Mouse (Mus musculus) neural tube, embryonic 10.5 days (tissue): ENCODE measurements around the gene Rpsa.
"Not testable (repeated sequence)": the region's sequence is repeated elsewhere in the genome, so short reads cannot be mapped to it uniquely, and the experiment has no call there.

ENCODE experiments used
- DNase-seq: peaks from one replicate; pipeline ENCODE4 v3.0.0-alpha.2; 2017; ENCODE audit warnings: low spot score; ENCODE audit errors: extremely low spot score

Rpsa gene

DNA sequence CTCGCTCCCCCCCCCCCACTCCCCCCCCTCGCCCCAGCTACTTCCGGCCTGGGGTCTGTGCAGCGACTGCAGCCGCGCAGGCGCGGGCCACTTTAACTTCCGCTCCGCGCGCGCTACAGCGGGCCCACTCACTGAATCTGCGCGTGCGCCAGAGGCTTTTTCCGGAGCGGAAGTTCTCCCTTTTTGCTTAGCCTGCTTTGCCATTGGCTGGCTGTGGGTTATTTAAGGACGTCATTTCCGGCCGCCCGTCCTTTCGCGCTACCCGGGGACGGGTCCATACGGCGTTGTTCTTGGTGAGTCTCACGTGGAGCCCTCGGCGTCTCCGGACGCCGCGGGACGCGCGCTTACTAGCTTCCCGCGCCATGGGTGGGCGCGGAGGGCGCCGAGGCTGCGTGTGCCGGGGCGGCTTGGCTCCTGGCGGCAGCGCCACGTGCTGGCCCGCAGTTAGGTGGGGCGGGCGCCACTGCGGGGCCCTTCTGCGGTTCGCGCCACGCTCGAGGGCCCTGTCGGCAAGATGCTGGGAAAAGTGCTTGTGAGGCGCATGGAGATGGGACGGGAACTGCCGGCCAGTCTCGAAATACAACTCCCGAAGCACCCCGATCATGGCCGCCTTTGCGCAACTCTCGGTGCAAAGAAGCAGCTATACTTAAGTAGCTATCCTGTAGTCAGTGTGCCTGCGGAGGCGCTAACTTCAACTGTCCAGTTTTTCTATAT lies at the start of gene Rpsa:
Gene Rpsa, plus strand, starts transcription at position 152 of the 714 bp plus-strand sequence.
- peak; percentile 97 for DNase-seq

- DNase-seq = no peak
Observed at GRCm38 (mm10) chr9:120078241-120078640, 49.2 kb upstream of the Rpsa start.

DNA sequence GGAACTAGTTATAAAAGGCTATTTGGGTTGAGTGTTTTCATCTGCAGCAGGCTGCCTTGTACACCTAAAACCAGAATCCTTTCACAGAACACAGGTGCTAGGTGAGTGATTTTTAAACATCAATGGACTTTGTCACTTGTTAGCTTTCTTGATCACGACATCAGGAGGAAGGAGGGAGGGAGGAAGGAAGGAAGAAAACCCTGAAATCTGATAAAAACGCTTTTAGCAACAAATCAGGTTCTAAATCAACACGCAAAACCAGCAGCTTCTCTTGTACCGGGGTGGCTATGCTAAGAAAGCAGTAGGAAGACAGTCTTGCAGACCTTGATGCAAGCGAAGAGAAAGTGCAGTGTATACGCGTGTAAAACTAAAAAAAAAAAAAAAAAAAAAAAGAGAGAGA lies 47.6 kb upstream of the Rpsa start:
- no peak for DNase-seq

DNA sequence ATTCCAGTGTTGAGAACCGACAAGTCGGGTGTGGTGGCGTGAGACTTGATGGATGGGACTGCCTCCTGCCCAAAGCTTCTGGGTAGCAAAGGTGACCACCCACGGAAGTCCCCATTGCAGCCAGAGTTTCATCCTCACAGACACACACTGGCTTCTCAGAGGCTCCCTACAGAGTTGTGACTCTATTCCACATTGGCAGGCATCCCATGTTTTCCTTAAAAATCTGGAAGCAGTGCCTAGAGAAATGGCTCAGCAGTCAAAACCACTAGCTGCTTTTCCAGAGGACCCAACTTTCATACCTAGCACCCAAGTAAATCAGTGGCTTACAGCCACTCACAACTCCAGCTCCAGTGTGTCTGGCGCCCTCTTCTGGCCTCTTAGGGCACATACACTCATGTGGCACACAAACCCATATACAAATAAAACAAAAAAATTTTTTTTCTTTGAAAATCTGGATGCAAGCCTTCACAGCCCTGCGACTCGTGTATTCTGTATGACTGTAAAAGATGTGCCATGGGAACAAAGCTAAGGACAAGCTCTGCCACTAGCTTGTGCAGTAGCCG lies 46.9 kb upstream of the Rpsa start:
- no peak for DNase-seq

- no peak for DNase-seq
Observed at GRCm38 (mm10) chr9:120081247-120081646, 46.2 kb upstream of the Rpsa start.

DNA sequence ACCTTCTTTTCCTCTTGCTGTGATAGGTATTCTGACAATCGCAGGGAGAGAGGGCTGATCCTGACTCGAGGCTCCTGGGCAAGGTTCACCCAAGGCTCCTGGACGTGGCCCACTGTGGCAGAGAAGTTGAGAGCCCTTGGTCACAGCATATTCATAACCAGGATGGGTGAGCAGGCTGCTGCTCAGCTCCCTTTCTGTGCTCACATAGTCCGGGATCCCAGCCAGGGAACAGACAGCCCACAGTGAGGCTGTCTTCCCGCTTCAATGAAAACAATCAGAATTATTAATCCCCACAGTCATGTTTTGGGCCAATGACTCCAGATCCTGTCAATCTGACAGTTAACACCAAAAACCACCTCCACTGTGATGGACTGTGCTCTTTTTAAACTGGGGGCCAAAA lies 45.5 kb upstream of the Rpsa start:
- DNase-seq = no peak

DNA sequence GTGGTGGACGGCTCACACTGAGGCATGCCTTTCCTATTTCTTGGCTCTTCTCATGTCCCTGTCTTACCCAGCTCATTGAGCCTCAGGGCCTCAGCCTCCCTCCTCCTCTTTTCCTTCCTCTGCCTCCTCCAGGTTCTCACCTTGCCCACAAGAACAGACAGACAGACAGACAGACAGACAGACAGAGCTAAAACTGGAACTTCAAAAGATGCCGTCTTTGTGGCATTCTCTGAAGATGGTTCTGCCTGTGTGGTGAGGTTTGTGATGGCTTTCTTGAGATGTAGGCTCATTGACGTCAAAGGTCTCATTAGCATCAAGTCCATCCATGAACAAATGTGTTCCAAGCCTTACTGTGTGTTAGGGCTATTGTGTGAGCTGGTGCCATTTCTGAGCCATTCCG lies 44.8 kb upstream of the Rpsa start:
- no peak for DNase-seq

GRCm38 (mm10) chr9:120083158-120083894 lies 44.2 kb upstream of the Rpsa start:
- DNase-seq = no peak

- DNase-seq = no peak
Observed at GRCm38 (mm10) chr9:120084406-120084805, 43.1 kb upstream of the Rpsa start.

DNA sequence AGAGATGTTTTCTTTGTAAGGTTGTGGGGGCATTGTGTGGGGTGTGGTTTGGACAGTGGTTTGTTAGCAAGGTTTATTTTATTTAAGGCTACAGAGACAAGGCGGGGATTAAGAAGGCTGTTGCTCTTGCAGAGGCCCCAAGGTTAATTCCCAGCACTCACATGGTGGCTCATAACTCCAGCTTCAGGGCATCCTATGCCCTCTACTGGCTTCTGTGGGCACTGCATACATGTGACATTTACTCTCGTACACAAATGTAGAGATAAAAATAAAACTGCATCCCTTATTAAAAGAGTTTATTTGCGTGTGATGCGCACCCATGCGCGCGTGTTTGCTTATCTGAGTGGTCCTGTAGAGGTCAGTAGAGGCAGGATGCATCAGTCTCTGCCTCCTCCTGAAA lies 38.4 kb upstream of the Rpsa start:
- DNase-seq = no peak

- DNase-seq = no peak
Observed at GRCm38 (mm10) chr9:120091086-120091485, 36.4 kb upstream of the Rpsa start.

DNA sequence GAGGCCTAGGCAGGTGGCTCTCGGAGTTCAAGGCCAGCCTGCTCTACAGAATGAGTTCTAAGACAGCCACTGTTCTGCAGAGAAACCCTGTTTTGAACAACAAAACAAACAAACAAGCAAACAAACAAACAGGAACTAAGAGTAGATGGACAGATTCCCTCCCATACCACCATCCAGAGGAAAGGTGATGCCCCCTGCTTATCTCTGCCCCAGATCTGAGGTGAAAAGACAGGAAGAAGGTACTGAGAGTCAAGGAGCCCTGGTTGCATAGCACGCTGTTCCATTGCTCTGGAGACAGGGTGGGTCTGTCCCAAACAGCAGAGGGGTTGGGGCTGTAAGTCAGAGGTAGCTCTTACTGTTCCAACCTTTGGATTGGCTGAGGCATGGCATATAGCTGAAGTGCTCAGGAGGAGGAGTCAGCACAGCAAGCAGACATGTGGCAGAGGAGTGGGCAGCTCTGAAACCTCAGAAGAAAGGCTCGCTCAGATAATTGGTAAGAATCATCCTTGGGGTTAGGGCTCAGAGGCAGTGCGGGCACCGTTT lies 35.7 kb upstream of the Rpsa start, which contains the start of gene Ccr8:
Gene Ccr8, plus strand, starts transcription at position 419 of the 543 bp plus-strand sequence.
- no peak for DNase-seq

GRCm38 (mm10) chr9:120093701-120094100 lies 33.8 kb upstream of the Rpsa start:
- DNase-seq = no peak

- no peak for DNase-seq
Observed at GRCm38 (mm10) chr9:120095886-120096285, 31.6 kb upstream of the Rpsa start.

DNA sequence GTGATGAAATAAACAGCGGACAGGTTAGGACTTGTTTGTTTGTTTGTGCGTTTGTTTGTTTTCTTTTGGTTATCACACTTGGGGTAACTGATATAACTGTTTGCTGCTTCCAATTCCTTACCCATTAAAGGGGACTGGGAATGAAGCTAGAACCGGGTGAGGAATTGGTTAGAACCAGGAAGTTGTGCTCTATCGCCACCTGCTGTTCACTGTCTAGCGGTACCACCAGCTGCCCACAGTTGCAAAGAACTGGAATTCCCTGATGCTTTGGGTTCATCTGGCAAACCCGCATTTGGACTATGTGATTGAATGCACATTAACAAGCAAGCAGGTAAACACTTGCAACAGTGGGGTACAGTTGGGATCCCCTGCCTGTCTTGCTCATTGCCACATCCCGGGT lies 28.8 kb upstream of the Rpsa start:
- DNase-seq = peak; percentile 54

DNA sequence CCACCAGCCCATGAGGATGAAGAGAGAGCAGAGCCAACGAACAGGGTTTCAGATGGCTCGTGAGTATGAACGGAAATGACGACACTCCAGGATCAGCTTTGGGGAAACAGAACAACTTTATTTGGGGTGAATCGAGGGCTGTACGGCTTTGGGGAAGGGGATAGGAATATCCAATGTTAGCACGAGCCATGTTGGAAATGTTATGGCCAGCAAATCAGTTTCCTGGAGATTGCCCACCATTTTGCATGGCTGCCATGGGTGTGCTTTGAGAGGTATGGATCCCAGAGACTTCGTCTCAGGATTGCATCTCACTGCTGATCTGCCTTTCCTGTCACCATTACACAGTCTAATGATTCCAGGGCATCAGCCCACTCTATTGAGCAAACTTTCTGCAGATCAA lies 28.2 kb upstream of the Rpsa start:
- DNase-seq = no peak

DNA sequence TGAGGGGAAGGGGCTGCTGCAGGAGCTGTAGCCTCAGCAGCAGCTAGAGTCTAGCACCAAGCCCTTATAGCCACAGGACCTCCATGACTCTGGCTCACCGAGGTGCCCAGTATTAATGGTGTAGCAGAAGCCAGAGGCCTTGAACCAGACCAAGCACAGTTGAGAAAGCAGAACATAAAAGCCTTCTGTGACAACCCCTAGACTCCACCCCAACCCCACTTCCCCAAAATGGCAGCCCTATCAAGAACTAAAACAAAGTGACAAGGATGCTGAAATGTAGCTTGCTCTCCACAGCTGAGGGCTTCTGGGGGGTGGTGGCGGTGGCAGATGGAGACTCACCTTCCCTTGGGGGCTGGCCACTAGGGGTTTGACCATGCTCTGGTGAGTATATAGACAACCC lies 26.3 kb upstream of the Rpsa start:
- no peak for DNase-seq

DNA sequence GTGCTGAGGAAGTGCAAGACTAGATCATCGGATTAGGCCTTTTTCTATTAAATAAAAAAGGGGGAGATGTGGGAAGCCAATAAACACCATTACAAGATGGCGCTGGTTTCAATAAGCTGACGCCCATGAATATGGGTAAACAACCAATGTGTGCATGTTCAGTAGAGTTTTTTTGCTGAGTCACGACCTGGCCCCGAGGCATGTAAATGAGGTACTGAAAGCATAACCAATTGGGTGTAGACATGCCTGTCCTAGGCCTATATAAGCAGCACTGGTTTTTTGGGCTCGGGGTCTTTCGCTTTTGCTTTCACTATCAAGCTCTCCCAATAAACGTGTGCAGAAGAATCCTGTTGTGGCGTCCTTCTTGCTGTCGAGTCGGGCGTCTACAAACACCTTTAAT lies 18.5 kb upstream of the Rpsa start:
- DNase-seq = not testable (repeated sequence)

DNA sequence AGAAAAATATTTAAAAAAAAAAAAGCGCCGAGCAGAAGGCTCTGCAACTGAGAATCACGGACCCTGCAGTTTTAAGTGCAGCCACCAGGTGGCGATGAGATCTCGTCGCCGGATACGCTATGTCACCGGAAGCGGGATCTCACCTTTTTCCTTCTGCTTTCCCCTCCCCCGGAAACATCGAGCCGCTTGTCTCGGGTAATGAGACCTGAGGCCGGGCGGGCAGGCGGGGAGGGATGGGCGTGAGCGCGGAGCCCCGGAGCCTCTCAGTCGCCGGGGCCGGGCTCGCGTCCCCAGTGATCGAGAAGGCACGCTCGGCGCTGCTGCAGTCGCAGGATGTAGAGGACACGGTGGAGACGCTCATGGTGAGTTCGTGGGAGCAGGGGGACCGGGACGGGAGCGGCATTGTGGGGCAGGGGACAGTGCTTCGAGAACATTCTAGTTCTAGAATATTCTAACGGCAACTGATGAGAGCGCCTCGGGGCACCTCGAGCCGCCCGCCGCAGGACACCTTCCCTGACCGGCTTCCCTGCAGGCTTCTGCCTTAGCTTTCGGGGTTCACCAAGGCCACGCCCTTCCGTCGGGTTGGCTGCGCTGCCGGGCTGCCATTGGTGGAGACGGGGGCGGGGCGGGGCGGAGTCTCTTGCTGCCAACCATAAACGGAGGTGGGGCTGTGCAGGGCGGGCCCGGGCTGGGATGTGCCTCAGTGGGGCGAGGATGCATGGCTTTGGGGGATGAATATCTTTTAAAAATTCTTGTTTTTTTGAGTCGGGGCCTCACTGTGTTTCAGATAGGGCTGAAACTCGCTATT lies 17.1 kb upstream of the Rpsa start, which contains the start of gene Slc25a38:
Gene Slc25a38, plus strand, starts transcription at position 164 of the 808 bp plus-strand sequence.
- peak; percentile 94 for DNase-seq

DNA sequence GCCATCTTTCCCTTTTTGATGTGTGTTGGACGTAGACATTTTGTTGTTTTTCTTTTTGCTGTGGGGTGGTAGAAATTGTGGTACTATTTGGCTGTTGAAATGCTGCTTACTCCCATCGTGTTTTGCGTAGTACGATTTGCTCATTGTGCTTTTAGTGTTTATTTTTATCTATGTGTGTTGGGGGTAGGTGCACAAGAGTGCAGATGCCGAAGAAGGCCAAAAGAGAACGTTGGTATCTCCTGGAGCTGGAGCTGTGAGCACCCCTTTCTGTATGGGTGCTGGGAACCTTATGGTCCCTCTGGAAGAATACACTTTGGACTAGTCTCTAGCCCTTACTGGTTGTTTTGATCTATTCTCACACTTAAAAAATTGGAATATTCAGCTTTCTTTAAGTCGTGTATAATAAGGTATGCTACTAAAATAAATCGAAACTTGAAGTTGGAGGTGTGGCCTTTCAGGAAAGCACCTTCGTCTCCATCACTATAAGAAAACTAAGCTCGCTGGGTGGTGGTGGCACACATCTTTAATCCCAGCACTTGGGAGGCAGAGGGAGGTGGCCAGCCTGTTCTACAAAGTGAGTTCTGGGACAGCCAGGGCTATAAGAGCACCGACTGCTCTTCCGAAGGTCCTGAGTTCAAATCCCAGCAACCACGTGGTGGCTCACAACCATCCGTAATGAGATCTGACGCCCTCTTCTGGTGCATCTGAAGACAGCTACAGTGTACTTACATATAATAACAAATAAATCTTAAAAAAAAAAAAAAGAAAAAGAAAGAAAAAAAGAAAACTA lies 16.1 kb upstream of the Rpsa start:
- no peak for DNase-seq

GRCm38 (mm10) chr9:120112472-120112871 lies 15.0 kb upstream of the Rpsa start:
- no peak for DNase-seq
